Mouse (Mus musculus): ENCODE data around the gene Tbc1d1. TPM values are rescaled to one million over a fixed set of nuclear protein-coding genes. Genes with fewer than 3 reads are reported as not detected.

The Tbc1d1 gene
- polyA plus RNA-seq, 1 experiment: 14.0 TPM

GRCm38 (mm10) chr5:64153319-64153718, 2.8 kb upstream of the Tbc1d1 start:
- Histone ChIP-seq H3K36me3 (ENCODE audit: control insufficient read depth, insufficient read depth, low read length) (no peaks in the 10 kb centered on the region), H3K27ac (ENCODE audit: insufficient read depth, low read depth, low read length) (no peak overlapping the region), H3K27me3 (ENCODE audit: control insufficient read depth, insufficient read depth, low read length) (no peaks in the 10 kb centered on the region), H3K4me3 (ENCODE audit: low read depth, low read length) (no peak overlapping the region), H3K4me1 (ENCODE audit: control insufficient read depth, insufficient read depth, insufficient read length, low read length) (no peaks in the 10 kb centered on the region; the same call in 1 of the 2 replicates)
- WGBS: 87% methylated on average over 1 of the region's 1 CpGs
- TF ChIP-seq CTCF (IDR thresholded peaks at IDR 0.05; ENCODE audit: extremely low read depth, insufficient read length, insufficient replicate concordance, low read depth, low read length): no peak
- TF ChIP-seq POLR2A (IDR thresholded peaks at IDR 0.05; ENCODE audit: low read depth, low read length): no peak

GRCm38 (mm10) chr5:64156579-64156978, 474 bp downstream of the Tbc1d1 start:
- H3K4me1 ChIP-seq (ENCODE audit: control insufficient read depth, insufficient read depth, insufficient read length, low read length): peaks cover 7% of the 10 kb centered on the region; the same call in 1 of the 2 replicates
- H3K4me3 ChIP-seq (ENCODE audit: low read depth, low read length): no peak overlapping the region
- H3K27ac ChIP-seq (ENCODE audit: insufficient read depth, low read depth, low read length): peak overlapping the region; percentile 58
- TF ChIP-seq CTCF (IDR thresholded peaks at IDR 0.05; ENCODE audit: extremely low read depth, insufficient read length, insufficient replicate concordance, low read depth, low read length) (no peak), POLR2A (IDR thresholded peaks at IDR 0.05; ENCODE audit: low read depth, low read length) (no peak)
- 32% methylated on average over 4 of the region's 4 CpGs for WGBS
- H3K27me3 ChIP-seq (ENCODE audit: control insufficient read depth, insufficient read depth, low read length): no peaks in the 10 kb centered on the region
- no peaks in the 10 kb centered on the region for H3K36me3 ChIP-seq (ENCODE audit: control insufficient read depth, insufficient read depth, low read length)

GRCm38 (mm10) chr5:64157926-64158325, 1.8 kb downstream of the Tbc1d1 start:
- 70% methylated on average over 1 of the region's 1 CpGs for WGBS
- H3K27me3 ChIP-seq (ENCODE audit: control insufficient read depth, insufficient read depth, low read length): no peaks in the 10 kb centered on the region
- no peak overlapping the region for H3K4me3 ChIP-seq (ENCODE audit: low read depth, low read length)
- no peak for TF ChIP-seq POLR2A (IDR thresholded peaks at IDR 0.05; ENCODE audit: low read depth, low read length)
- no peak for TF ChIP-seq CTCF (IDR thresholded peaks at IDR 0.05; ENCODE audit: extremely low read depth, insufficient read length, insufficient replicate concordance, low read depth, low read length)
- peaks cover 14% of the 10 kb centered on the region; the same call in 1 of the 2 replicates for H3K4me1 ChIP-seq (ENCODE audit: control insufficient read depth, insufficient read depth, insufficient read length, low read length)
- no peaks in the 10 kb centered on the region for H3K36me3 ChIP-seq (ENCODE audit: control insufficient read depth, insufficient read depth, low read length)
- no peak overlapping the region for H3K27ac ChIP-seq (ENCODE audit: insufficient read depth, low read depth, low read length)

GRCm38 (mm10) chr5:64158501-64158900, 2.4 kb downstream of the Tbc1d1 start:
- Histone ChIP-seq H3K4me3 (ENCODE audit: low read depth, low read length) (no peak overlapping the region), H3K36me3 (ENCODE audit: control insufficient read depth, insufficient read depth, low read length) (no peaks in the 10 kb centered on the region), H3K27ac (ENCODE audit: insufficient read depth, low read depth, low read length) (no peak overlapping the region), H3K27me3 (ENCODE audit: control insufficient read depth, insufficient read depth, low read length) (no peaks in the 10 kb centered on the region), H3K4me1 (ENCODE audit: control insufficient read depth, insufficient read depth, insufficient read length, low read length) (peaks cover 14% of the 10 kb centered on the region; the same call in 1 of the 2 replicates)
- no peak for TF ChIP-seq CTCF (IDR thresholded peaks at IDR 0.05; ENCODE audit: extremely low read depth, insufficient read length, insufficient replicate concordance, low read depth, low read length)
- no peak for TF ChIP-seq POLR2A (IDR thresholded peaks at IDR 0.05; ENCODE audit: low read depth, low read length)
- 75% methylated on average over 4 of the region's 4 CpGs for WGBS

- no peaks in the 10 kb centered on the region for H3K27me3 ChIP-seq (ENCODE audit: control insufficient read depth, insufficient read depth, low read length)
- no peak overlapping the region for H3K27ac ChIP-seq (ENCODE audit: insufficient read depth, low read depth, low read length)
- H3K4me3 ChIP-seq (ENCODE audit: low read depth, low read length): peak overlapping the region; percentile 83
- TF ChIP-seq CTCF (IDR thresholded peaks at IDR 0.05; ENCODE audit: extremely low read depth, insufficient read length, insufficient replicate concordance, low read depth, low read length) (no peak), POLR2A (IDR thresholded peaks at IDR 0.05; ENCODE audit: low read depth, low read length) (no peak)
- WGBS: under 1% methylated on average over 39 of the region's 39 CpGs
- H3K36me3 ChIP-seq (ENCODE audit: control insufficient read depth, insufficient read depth, low read length): no peaks in the 10 kb centered on the region
- peaks cover 14% of the 10 kb centered on the region; the same call in 1 of the 2 replicates for H3K4me1 ChIP-seq (ENCODE audit: control insufficient read depth, insufficient read depth, insufficient read length, low read length)
Measured at GRCm38 (mm10) chr5:64159065-64159780, 3.1 kb downstream of the Tbc1d1 start.

GRCm38 (mm10) chr5:64159781-64160704, 3.9 kb downstream of the Tbc1d1 start:
- WGBS: 1% methylated on average over 63 of the region's 63 CpGs
- Histone ChIP-seq H3K27me3 (ENCODE audit: control insufficient read depth, insufficient read depth, low read length) (no peaks in the 10 kb centered on the region), H3K36me3 (ENCODE audit: control insufficient read depth, insufficient read depth, low read length) (no peaks in the 10 kb centered on the region), H3K27ac (ENCODE audit: insufficient read depth, low read depth, low read length) (peak overlapping the region; percentile 48; the same call in 1 of the 2 replicates), H3K4me3 (ENCODE audit: low read depth, low read length) (peak overlapping the region; percentile 83), H3K4me1 (ENCODE audit: control insufficient read depth, insufficient read depth, insufficient read length, low read length) (peaks cover 14% of the 10 kb centered on the region; the same call in 1 of the 2 replicates)
- TF ChIP-seq POLR2A (IDR thresholded peaks at IDR 0.05; ENCODE audit: low read depth, low read length) (no peak; the same call in 1 of the 2 replicates), CTCF (IDR thresholded peaks at IDR 0.05; ENCODE audit: extremely low read depth, insufficient read length, insufficient replicate concordance, low read depth, low read length) (no peak)

All from small intestine, adult 2 months (tissue).